Mouse (Mus musculus) ovary, adult 18-20 months (tissue): ENCODE data around the gene Gm20388.

ENCODE experiments used
- DNase-seq: peaks from one replicate; pipeline ENCODE4 v3.0.0; 2022; ENCODE audit warnings: low spot score, mixed read lengths

Gene Gm20388

GRCm38 (mm10) chr8:121264260-121264659 is 1353.6 kb downstream of the Gm20388 start:
- no peak for DNase-seq

- no peak for DNase-seq
Measured at GRCm38 (mm10) chr8:121271542-121271941, 1360.9 kb downstream of the Gm20388 start.

- DNase-seq, result no peak
Measured at GRCm38 (mm10) chr8:121273195-121273594, 1362.6 kb downstream of the Gm20388 start.

- DNase-seq, result no peak
Measured at GRCm38 (mm10) chr8:121273620-121274019, 1363.0 kb downstream of the Gm20388 start.

- no peak for DNase-seq
Measured at GRCm38 (mm10) chr8:121280414-121280813, 1369.8 kb downstream of the Gm20388 start.

- DNase-seq, result no peak
Measured at GRCm38 (mm10) chr8:121289346-121289745, 1378.7 kb downstream of the Gm20388 start.

GRCm38 (mm10) chr8:121290547-121290946 is 1379.9 kb downstream of the Gm20388 start:
- no peak for DNase-seq

- no peak for DNase-seq
Measured at GRCm38 (mm10) chr8:121293418-121293817, 1382.8 kb downstream of the Gm20388 start.

GRCm38 (mm10) chr8:121294234-121295108 is 1383.8 kb downstream of the Gm20388 start:
- DNase-seq, result no peak

- DNase-seq, result no peak
Measured at GRCm38 (mm10) chr8:121296082-121296481, 1385.4 kb downstream of the Gm20388 start.

GRCm38 (mm10) chr8:121296597-121296996 is 1386.0 kb downstream of the Gm20388 start:
- no peak for DNase-seq

- DNase-seq, result no peak
Measured at GRCm38 (mm10) chr8:121297299-121297698, 1386.7 kb downstream of the Gm20388 start.

GRCm38 (mm10) chr8:121300066-121300465 is 1389.4 kb downstream of the Gm20388 start:
- DNase-seq, result no peak

- DNase-seq, result no peak
Measured at GRCm38 (mm10) chr8:121300501-121301411, 1390.1 kb downstream of the Gm20388 start.

GRCm38 (mm10) chr8:121301431-121301830 is 1390.8 kb downstream of the Gm20388 start:
- DNase-seq, result no peak

GRCm38 (mm10) chr8:121301978-121302649 is 1391.5 kb downstream of the Gm20388 start:
- DNase-seq, result no peak

GRCm38 (mm10) chr8:121307723-121308122 is 1397.1 kb downstream of the Gm20388 start:
- DNase-seq, result no peak

GRCm38 (mm10) chr8:121310976-121311819 is 1400.6 kb downstream of the Gm20388 start:
- no peak for DNase-seq

- DNase-seq, result no peak
Measured at GRCm38 (mm10) chr8:121313458-121313857, 1402.8 kb downstream of the Gm20388 start.

GRCm38 (mm10) chr8:121314036-121314435 is 1403.4 kb downstream of the Gm20388 start:
- no peak for DNase-seq

- DNase-seq, result no peak
Measured at GRCm38 (mm10) chr8:121315569-121315968, 1404.9 kb downstream of the Gm20388 start.
